Mouse (Mus musculus) layer of hippocampus, adult 2 months (tissue): ENCODE results near the gene Sema4d. TPM values are rescaled to one million over a fixed set of nuclear protein-coding genes. Genes with fewer than 3 reads are reported as not detected.
A peak's percentile ranks its signal among the peaks of the same experiment; 100 is the strongest.

Experiments
- DNase-seq, 2 experiments: peaks; one replicate each; pipeline ENCODE4 v3.0.0; 2022; ENCODE audit warnings: low spot score in 2 of 2
- H3K27ac ChIP-seq: fragments of 200-600 bp; 2 replicates; pipeline ENCODE4 v1.8.1; 2022
- H3K4me3 ChIP-seq: fragments of 200-600 bp; 2 replicates; pipeline ENCODE4 v1.8.1; 2022; ENCODE audit warnings: mild to moderate bottlenecking
- CTCF ChIP-seq: fragments of 200-600 bp; conservative IDR thresholded peaks from 2 replicates; pipeline ENCODE4 v1.8.1; 2022; ENCODE audit warnings: antibody characterized with exemption, mild to moderate bottlenecking, moderate library complexity
- microRNA-seq, 2 experiments: library from miRNA; unstranded; fragments of <30 nt; microRNA quantifications; one replicate each; pipeline ENCODE4 v1.2.0; 2021
- total RNA-seq, 2 experiments: library from RNA; stranded (reverse); gene quantifications; 2 replicates each; pipeline ENCODE4 v1.2.3; 2021

The Sema4d gene
- total RNA-seq, 2 experiments from 2014 or later = 76.3 to 83.9 TPM

- no peak overlapping the region for H3K27ac ChIP-seq
- TF ChIP-seq CTCF = peak; percentile 31
- no peak for DNase-seq
- no peak overlapping the region for H3K4me3 ChIP-seq
Observed at GRCm38 (mm10) chr13:51638958-51639357, 154.6 kb downstream of the Sema4d start.

Small RNA genes lying within 50 kb of the gene (microRNA-seq; reads per million reads assigned to microRNA genes)
- gene Gm23566 = 0 reads per million in 2 experiments

Other genes with a start within 250 kb of the Sema4d start
- 100 to 1,000 TPM; 120 to 127 TPM for gene Shc3, start 224.3 kb downstream of the Sema4d start, total RNA-seq
- gene Cks2, start 148.5 kb downstream of the Sema4d start, total RNA-seq = 1 to 10 TPM; 1.9 to 2.8 TPM
- 10 to 100 TPM; 22.5 to 22.9 TPM for gene Secisbp2, start 142.1 kb downstream of the Sema4d start, total RNA-seq
- 10 to 100 TPM; 14.8 to 22.7 TPM for gene Gadd45g, start 52.9 kb upstream of the Sema4d start, total RNA-seq